Mouse (Mus musculus): Measurements from ENCODE around the gene Hist1h3c. TPM values are rescaled to one million over a fixed set of nuclear protein-coding genes. Genes with fewer than 3 reads are reported as not detected.

Hist1h3c gene
- polyA plus RNA-seq, 1 experiment: 6.1 TPM

GRCm38 (mm10) chr13:23742007-23742406, 3.4 kb downstream of the Hist1h3c start:
- Histone ChIP-seq H3K79me2 (ENCODE audit: control insufficient read depth, insufficient read depth) (no peaks in the 10 kb centered on the region), H3K79me3 (ENCODE audit: low read depth) (peaks cover 1% of the 10 kb centered on the region), H3K36me3 (ENCODE audit: control insufficient read depth, insufficient read depth) (no peaks in the 10 kb centered on the region), H3ac (ENCODE audit: control insufficient read depth, insufficient read length, low read depth) (no peak overlapping the region), H3K4me3 (ENCODE audit: insufficient read depth, poor library complexity, severe bottlenecking) (no peak overlapping the region), H3K27me3 (ENCODE audit: control insufficient read depth, insufficient read depth, insufficient read length) (no peaks in the 10 kb centered on the region)
- TF ChIP-seq MYOD1 (IDR thresholded peaks at IDR 0.05; ENCODE audit: control insufficient read depth, insufficient read length, low read depth): no peak
- TF ChIP-seq CEBPB (IDR thresholded peaks at IDR 0.05; ENCODE audit: low read depth): no peak
- TF ChIP-seq FOSL1 (IDR thresholded peaks at IDR 0.05; ENCODE audit: insufficient read depth, low read length, poor library complexity, severe bottlenecking): no peak
- TF ChIP-seq USF1 (IDR thresholded peaks at IDR 0.05; ENCODE audit: low read depth): no peak
- TF ChIP-seq MAX (IDR thresholded peaks at IDR 0.05): no peak
- TF ChIP-seq CTCF (IDR thresholded peaks at IDR 0.05; ENCODE audit: control insufficient read depth, insufficient read depth, insufficient read length): no peak
- TF ChIP-seq MYOG (IDR thresholded peaks at IDR 0.05; ENCODE audit: control insufficient read depth, extremely low read depth, insufficient read length): no peak

- Histone ChIP-seq H3K4me3 (ENCODE audit: insufficient read depth, poor library complexity, severe bottlenecking) (no peak overlapping the region), H3K27me3 (ENCODE audit: control insufficient read depth, insufficient read depth, insufficient read length) (no peaks in the 10 kb centered on the region), H3K36me3 (ENCODE audit: control insufficient read depth, insufficient read depth) (no peaks in the 10 kb centered on the region), H3K79me2 (ENCODE audit: control insufficient read depth, insufficient read depth) (no peaks in the 10 kb centered on the region), H3ac (ENCODE audit: control insufficient read depth, insufficient read length, low read depth) (no peak overlapping the region), H3K79me3 (ENCODE audit: low read depth) (peaks cover 1% of the 10 kb centered on the region)
- TF ChIP-seq MYOG (IDR thresholded peaks at IDR 0.05; ENCODE audit: control insufficient read depth, extremely low read depth, insufficient read length) (no peak), MYOD1 (IDR thresholded peaks at IDR 0.05; ENCODE audit: control insufficient read depth, insufficient read length, low read depth) (no peak), MAX (IDR thresholded peaks at IDR 0.05) (no peak), CTCF (IDR thresholded peaks at IDR 0.05; ENCODE audit: control insufficient read depth, insufficient read depth, insufficient read length) (no peak), USF1 (IDR thresholded peaks at IDR 0.05; ENCODE audit: low read depth) (no peak), CEBPB (IDR thresholded peaks at IDR 0.05; ENCODE audit: low read depth) (no peak), FOSL1 (IDR thresholded peaks at IDR 0.05; ENCODE audit: insufficient read depth, low read length, poor library complexity, severe bottlenecking) (no peak)
These were observed 4.5 kb downstream of the Hist1h3c start for GRCm38 (mm10) chr13:23740910-23741309.

- Histone ChIP-seq H3K79me3 (ENCODE audit: low read depth) (peaks cover 1% of the 10 kb centered on the region), H3ac (ENCODE audit: control insufficient read depth, insufficient read length, low read depth) (peak overlapping the region; percentile 52), H3K4me3 (ENCODE audit: insufficient read depth, poor library complexity, severe bottlenecking) (peak overlapping the region; percentile 29), H3K27me3 (ENCODE audit: control insufficient read depth, insufficient read depth, insufficient read length) (no peaks in the 10 kb centered on the region), H3K36me3 (ENCODE audit: control insufficient read depth, insufficient read depth) (no peaks in the 10 kb centered on the region), H3K79me2 (ENCODE audit: control insufficient read depth, insufficient read depth) (no peaks in the 10 kb centered on the region)
- no peak for TF ChIP-seq MYOG (IDR thresholded peaks at IDR 0.05; ENCODE audit: control insufficient read depth, extremely low read depth, insufficient read length)
- no peak for TF ChIP-seq FOSL1 (IDR thresholded peaks at IDR 0.05; ENCODE audit: insufficient read depth, low read length, poor library complexity, severe bottlenecking)
- TF ChIP-seq CTCF (IDR thresholded peaks at IDR 0.05; ENCODE audit: control insufficient read depth, insufficient read depth, insufficient read length): no peak
These were observed 5.1 kb downstream of the Hist1h3c start for GRCm38 (mm10) chr13:23740256-23740840.

GRCm38 (mm10) chr13:23739922-23740252, 5.5 kb downstream of the Hist1h3c start:
- H3K79me3 ChIP-seq (ENCODE audit: low read depth): peaks cover 1% of the 10 kb centered on the region
- H3K79me2 ChIP-seq (ENCODE audit: control insufficient read depth, insufficient read depth): no peaks in the 10 kb centered on the region
- H3K4me3 ChIP-seq (ENCODE audit: insufficient read depth, poor library complexity, severe bottlenecking): peak overlapping the region; percentile 29
- H3ac ChIP-seq (ENCODE audit: control insufficient read depth, insufficient read length, low read depth): peak overlapping the region; percentile 55
- H3K27me3 ChIP-seq (ENCODE audit: control insufficient read depth, insufficient read depth, insufficient read length): no peaks in the 10 kb centered on the region
- no peaks in the 10 kb centered on the region for H3K36me3 ChIP-seq (ENCODE audit: control insufficient read depth, insufficient read depth)
- TF ChIP-seq MAX (IDR thresholded peaks at IDR 0.05): no peak
- no peak for TF ChIP-seq MYOD1 (IDR thresholded peaks at IDR 0.05; ENCODE audit: control insufficient read depth, insufficient read length, low read depth)
- no peak for TF ChIP-seq CTCF (IDR thresholded peaks at IDR 0.05; ENCODE audit: control insufficient read depth, insufficient read depth, insufficient read length)
- no peak for TF ChIP-seq CEBPB (IDR thresholded peaks at IDR 0.05; ENCODE audit: low read depth)
- TF ChIP-seq FOSL1 (IDR thresholded peaks at IDR 0.05; ENCODE audit: insufficient read depth, low read length, poor library complexity, severe bottlenecking): no peak
- TF ChIP-seq USF1 (IDR thresholded peaks at IDR 0.05; ENCODE audit: low read depth): no peak
- TF ChIP-seq MYOG (IDR thresholded peaks at IDR 0.05; ENCODE audit: control insufficient read depth, extremely low read depth, insufficient read length): no peak

GRCm38 (mm10) chr13:23739069-23739921, 6.1 kb downstream of the Hist1h3c start:
- TF ChIP-seq MAX (IDR thresholded peaks at IDR 0.05): no peak
- TF ChIP-seq MYOD1 (IDR thresholded peaks at IDR 0.05; ENCODE audit: control insufficient read depth, insufficient read length, low read depth): peak; percentile 8
- TF ChIP-seq USF1 (IDR thresholded peaks at IDR 0.05; ENCODE audit: low read depth): no peak
- Histone ChIP-seq H3K36me3 (ENCODE audit: control insufficient read depth, insufficient read depth) (no peaks in the 10 kb centered on the region), H3K27me3 (ENCODE audit: control insufficient read depth, insufficient read depth, insufficient read length) (no peaks in the 10 kb centered on the region), H3K79me3 (ENCODE audit: low read depth) (peaks cover 1% of the 10 kb centered on the region), H3ac (ENCODE audit: control insufficient read depth, insufficient read length, low read depth) (peak overlapping the region; percentile 55), H3K79me2 (ENCODE audit: control insufficient read depth, insufficient read depth) (no peaks in the 10 kb centered on the region), H3K4me3 (ENCODE audit: insufficient read depth, poor library complexity, severe bottlenecking) (peak overlapping the region; percentile 38)
